Mouse (Mus musculus) heart, embryonic 16.5 days (tissue): ENCODE measurements around the gene Dnajc8. TPM values are rescaled to one million over a fixed set of nuclear protein-coding genes. Genes with fewer than 3 reads are reported as not detected.

Experiments
- ATAC-seq: fragments of 200-750 bp; cut with Nextera tagmentation; replicated peaks from 2 replicates; pipeline ENCODE4 v1.8.0; 2017; ENCODE audit warnings: moderate number of reproducible peaks; ENCODE audit not compliant: insufficient read depth, low FRiP score; ENCODE audit errors: extremely low read depth
- H3K27ac ChIP-seq: fragments of 300-500 bp; sonication (generic); 2 replicates; pipeline ENCODE4 v1.5.1; 2014; ENCODE audit warnings: mild to moderate bottlenecking, low read length, control low read depth, moderate library complexity
- H3K27me3 ChIP-seq: fragments of 300-500 bp; sonication (generic); 2 replicates; pipeline ENCODE4 v1.6.1; 2014; ENCODE audit warnings: low read length, mixed read lengths; ENCODE audit not compliant: control insufficient read depth, insufficient read depth
- H3K36me3 ChIP-seq: fragments of 300-500 bp; sonication (generic); 2 replicates; pipeline ENCODE4 v1.6.1; 2014; ENCODE audit not compliant: control insufficient read depth, insufficient read depth
- H3K4me1 ChIP-seq: fragments of 300-500 bp; sonication (generic); 2 replicates; pipeline ENCODE4 v1.6.1; 2014; ENCODE audit warnings: low read length, mixed read lengths; ENCODE audit not compliant: control insufficient read depth, insufficient read depth
- H3K4me2 ChIP-seq: fragments of 300-500 bp; sonication (generic); 2 replicates; pipeline ENCODE4 v1.6.1; 2014; ENCODE audit warnings: low read depth, mild to moderate bottlenecking, control low read depth, low read length
- H3K4me3 ChIP-seq: fragments of 300-500 bp; sonication (generic); 2 replicates; pipeline ENCODE4 v1.5.1; 2014; ENCODE audit warnings: mild to moderate bottlenecking, control low read depth, low read length
- H3K9ac ChIP-seq: fragments of 300-500 bp; sonication (generic); 2 replicates; pipeline ENCODE4 v1.6.1; 2014; ENCODE audit warnings: low read length, control low read depth
- H3K9me3 ChIP-seq: fragments of 300-500 bp; sonication (generic); replicated peaks from 2 replicates; pipeline ENCODE4 v1.6.1; 2016; ENCODE audit warnings: low read length; ENCODE audit not compliant: control insufficient read depth
- WGBS: fragments of 180-500 bp; shearing (Covaris S2); extraction: QIAGEN DNeasy Blood & Tissue Kit; methylation state at CpG from one replicate; pipeline ENCODE4 v1.1.7; 2014; 5-methylcytosine and 5-hydroxymethylcytosine counted together
- polyA plus RNA-seq: library from polyadenylated mRNA; unstranded; fragments of >200 nt; fragmentation: Nextera tagmentation; extraction: Ambion mirVana; gene quantifications from 2 replicates; pipeline ENCODE4 v1.2.1, GENCODE M21; 2015

Gene Dnajc8
- polyA plus RNA-seq: 98.5 and 117 TPM in 2 replicates

DNA sequence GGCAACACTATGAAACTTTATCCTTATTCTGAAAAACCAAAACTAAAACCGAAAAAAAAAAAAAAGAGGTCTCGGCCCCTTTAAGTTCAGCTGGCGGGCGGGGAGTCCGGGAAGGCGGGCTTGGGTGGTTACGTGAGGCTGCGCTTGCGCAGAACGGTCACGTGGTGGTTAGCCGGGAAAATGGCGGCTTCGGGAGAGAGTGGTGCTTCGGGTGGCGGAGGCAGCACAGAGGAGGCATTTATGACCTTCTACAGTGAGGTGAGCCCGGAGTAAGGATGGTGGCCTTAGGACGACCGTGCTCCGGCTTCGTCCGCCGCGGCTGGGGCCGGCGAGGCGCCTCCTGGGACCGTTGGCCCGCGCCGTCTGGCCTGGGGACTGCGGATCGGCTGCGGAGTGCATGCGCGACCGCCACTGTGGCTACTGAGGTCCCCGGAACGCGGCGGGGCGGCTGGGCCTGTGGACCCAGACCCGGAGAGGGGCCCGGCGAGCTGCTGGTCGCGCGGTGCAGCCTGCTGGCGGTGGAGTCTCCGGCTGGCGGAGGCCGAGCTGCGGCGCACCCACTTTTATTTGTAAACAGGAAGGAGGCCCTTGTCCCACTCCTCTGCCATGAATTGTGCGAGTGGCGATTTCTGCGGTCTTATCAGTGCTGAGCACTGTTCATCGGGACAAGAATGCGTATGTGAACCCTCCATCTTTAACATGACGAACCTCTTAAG, at the start of gene Dnajc8:
Gene Dnajc8 (plus strand): TSS at position 145 of the 716 bp plus-strand sequence.
- H3K27ac ChIP-seq: peak within 1 kb of the TSS; percentile 78
- no peaks in the 10 kb centered on the region for H3K27me3 ChIP-seq
- H3K9ac ChIP-seq: peak within 1 kb of the TSS; percentile 98
- peak; percentile 69 for ATAC-seq
- H3K4me2 ChIP-seq: peak within 1 kb of the TSS; percentile 69
- no peaks in the 10 kb centered on the region for H3K9me3 ChIP-seq
- WGBS: under 1% methylated on average over 60 of the region's 60 CpGs
- H3K4me1 ChIP-seq: peaks cover 31% of the 10 kb centered on the region
- H3K36me3 ChIP-seq: peaks cover 15% of the 10 kb centered on the region
- H3K4me3 ChIP-seq: peak within 1 kb of the TSS; percentile 100

DNA sequence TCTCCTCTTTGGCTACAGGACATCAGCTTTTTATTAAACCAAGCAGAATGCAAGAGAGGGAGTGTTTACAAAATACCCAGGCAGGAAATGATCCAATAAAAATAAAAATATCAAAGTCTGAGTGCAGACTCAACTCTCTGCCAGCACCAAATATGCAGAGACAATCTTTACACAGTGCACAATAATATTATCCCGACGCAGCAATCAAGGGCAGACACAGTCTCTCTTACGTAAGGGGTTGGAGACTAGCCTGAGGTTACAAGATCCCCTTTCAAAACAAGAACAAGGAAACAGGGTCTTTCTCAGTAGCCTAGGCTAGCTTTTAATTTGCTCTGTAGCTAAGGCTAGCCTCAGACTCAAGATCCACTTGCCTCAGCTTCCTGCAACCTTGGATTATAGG, 46.8 kb upstream of the Dnajc8 start:
- H3K9me3 ChIP-seq: no peaks in the 10 kb centered on the region
- no peak overlapping the region for H3K9ac ChIP-seq
- H3K27me3 ChIP-seq: no peaks in the 10 kb centered on the region
- no peak overlapping the region for H3K27ac ChIP-seq
- WGBS: 67% methylated on average over 3 of the region's 3 CpGs
- ATAC-seq: no peak
- H3K4me3 ChIP-seq: no peak overlapping the region
- H3K36me3 ChIP-seq: no peaks in the 10 kb centered on the region
- no peak overlapping the region for H3K4me2 ChIP-seq
- no peaks in the 10 kb centered on the region for H3K4me1 ChIP-seq

DNA sequence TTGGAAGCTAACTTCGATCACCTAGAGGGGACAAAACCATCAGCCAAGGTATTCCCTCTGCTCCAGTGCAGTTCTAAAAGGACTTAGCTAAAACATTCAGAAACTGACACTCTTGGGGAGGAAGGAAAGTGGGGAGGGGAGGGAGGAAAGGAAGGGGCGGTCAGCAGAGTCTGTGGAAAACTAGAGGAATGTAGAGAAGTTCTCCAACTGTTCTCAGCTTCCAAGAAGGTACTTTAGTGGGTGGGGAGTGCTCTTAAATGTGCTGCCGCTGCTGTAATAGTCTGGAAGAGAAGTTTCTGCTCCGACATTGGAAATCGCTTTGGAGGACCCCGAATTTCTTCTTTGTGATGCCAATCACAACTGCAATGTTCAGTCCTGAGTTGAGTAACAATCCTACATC, 46.4 kb upstream of the Dnajc8 start:
- ATAC-seq: no peak

DNA sequence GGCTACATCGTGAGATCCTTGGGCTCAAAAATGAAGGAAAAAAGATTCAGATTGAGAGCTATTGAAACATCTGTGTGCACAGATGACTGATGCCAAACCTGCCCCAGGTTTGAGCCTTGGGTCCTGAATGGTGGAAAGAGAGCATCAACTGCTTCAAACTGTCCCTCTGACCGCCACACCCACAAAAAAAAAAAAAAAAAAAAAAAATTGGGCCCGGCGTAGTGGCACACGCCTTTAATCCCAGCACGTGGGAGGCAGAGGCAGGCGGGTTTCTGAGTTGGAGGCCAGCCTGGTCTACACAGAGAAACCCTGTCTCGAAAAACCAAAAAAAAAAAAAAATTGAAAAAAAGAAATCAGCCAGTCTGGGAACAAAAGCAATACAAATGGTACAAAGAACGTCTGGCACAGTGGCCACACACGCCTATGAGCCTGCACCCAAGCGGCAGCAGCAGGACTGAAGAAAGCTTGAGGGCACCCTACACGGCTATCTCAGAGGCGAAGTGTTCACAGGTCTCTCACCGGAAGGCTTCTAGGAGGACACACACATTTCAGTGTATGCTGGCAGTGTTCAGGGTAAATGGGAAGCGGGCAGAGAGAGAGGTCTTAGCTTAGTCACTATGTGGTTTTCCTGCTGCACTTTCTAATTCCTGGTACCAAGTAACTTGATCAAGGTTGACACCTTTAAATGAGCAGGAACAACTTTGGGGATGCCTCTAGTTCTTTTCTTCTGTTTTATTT, 44.9 kb upstream of the Dnajc8 start:
- no peaks in the 10 kb centered on the region for H3K27me3 ChIP-seq
- H3K4me2 ChIP-seq: no peak overlapping the region
- H3K27ac ChIP-seq: no peak overlapping the region
- H3K4me3 ChIP-seq: no peak overlapping the region
- no peak for ATAC-seq
- H3K36me3 ChIP-seq: no peaks in the 10 kb centered on the region
- WGBS: 86% methylated on average over 15 of the region's 15 CpGs
- no peaks in the 10 kb centered on the region for H3K9me3 ChIP-seq
- H3K4me1 ChIP-seq: no peaks in the 10 kb centered on the region
- H3K9ac ChIP-seq: no peak overlapping the region

More for the DNA sequence above, 46.4 kb upstream of the Dnajc8 start:
- Histone ChIP-seq H3K4me1 (no peaks in the 10 kb centered on the region), H3K27ac (no peak overlapping the region), H3K27me3 (no peaks in the 10 kb centered on the region), H3K4me3 (no peak overlapping the region), H3K9me3 (no peaks in the 10 kb centered on the region), H3K36me3 (no peaks in the 10 kb centered on the region), H3K4me2 (no peak overlapping the region), H3K9ac (no peak overlapping the region)
- WGBS: 53% methylated on average over 6 of the region's 6 CpGs

DNA sequence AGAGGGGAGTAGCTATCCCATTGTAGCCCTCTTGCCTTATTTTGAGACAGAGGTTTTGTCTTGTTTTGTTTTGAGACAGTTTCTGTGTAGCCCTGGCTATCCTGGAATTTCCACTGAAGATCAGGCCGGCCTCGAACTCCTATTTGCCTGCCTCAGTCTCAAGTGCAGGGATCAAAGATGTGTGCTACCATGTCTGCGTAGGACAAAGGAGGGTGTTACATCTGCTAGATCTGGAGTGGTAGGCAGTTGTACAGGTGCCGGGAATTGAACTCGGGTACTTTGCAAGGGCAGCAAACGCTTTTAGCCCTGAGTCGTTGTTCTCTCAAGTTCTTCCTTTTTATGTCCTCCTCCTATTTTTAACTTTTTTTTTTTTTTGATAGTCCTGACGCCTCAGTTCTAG, 44.3 kb upstream of the Dnajc8 start:
- WGBS: 87% methylated on average over 8 of the region's 8 CpGs
- Histone ChIP-seq H3K4me1 (no peaks in the 10 kb centered on the region), H3K9me3 (no peaks in the 10 kb centered on the region)

DNA sequence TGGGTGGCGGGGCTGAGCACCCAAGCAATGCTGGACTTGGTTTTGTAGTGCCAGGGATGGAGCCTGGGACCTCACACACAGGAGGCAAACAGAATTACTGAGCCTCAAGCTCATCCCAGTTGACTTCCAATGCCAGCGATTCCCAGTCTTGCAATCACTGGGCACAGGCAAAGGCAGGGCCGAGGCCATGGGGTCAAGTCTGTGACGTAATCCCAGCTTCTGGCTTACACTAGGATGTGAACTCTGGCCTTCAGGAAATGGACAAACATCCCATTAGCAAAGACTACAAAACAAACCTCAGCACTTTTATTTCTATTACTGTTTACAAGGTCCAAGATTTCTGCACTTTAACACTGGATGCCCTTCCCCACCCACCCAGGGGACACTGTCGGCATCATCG, 43.6 kb upstream of the Dnajc8 start:
- no peaks in the 10 kb centered on the region for H3K27me3 ChIP-seq
- no peaks in the 10 kb centered on the region for H3K9me3 ChIP-seq
- no peak overlapping the region for H3K4me3 ChIP-seq
- WGBS: 76% methylated on average over 6 of the region's 6 CpGs
- no peak overlapping the region for H3K4me2 ChIP-seq
- H3K36me3 ChIP-seq: peaks cover under 1% of the 10 kb centered on the region; the same call in 1 of the 2 replicates
- H3K27ac ChIP-seq: no peak overlapping the region
- ATAC-seq: no peak
- H3K4me1 ChIP-seq: no peaks in the 10 kb centered on the region
- H3K9ac ChIP-seq: no peak overlapping the region

More for the DNA sequence above, 44.3 kb upstream of the Dnajc8 start:
- Histone ChIP-seq H3K9ac (no peak overlapping the region), H3K27ac (no peak overlapping the region), H3K36me3 (no peaks in the 10 kb centered on the region), H3K4me2 (no peak overlapping the region), H3K27me3 (no peaks in the 10 kb centered on the region), H3K4me3 (no peak overlapping the region)
- ATAC-seq: no peak

DNA sequence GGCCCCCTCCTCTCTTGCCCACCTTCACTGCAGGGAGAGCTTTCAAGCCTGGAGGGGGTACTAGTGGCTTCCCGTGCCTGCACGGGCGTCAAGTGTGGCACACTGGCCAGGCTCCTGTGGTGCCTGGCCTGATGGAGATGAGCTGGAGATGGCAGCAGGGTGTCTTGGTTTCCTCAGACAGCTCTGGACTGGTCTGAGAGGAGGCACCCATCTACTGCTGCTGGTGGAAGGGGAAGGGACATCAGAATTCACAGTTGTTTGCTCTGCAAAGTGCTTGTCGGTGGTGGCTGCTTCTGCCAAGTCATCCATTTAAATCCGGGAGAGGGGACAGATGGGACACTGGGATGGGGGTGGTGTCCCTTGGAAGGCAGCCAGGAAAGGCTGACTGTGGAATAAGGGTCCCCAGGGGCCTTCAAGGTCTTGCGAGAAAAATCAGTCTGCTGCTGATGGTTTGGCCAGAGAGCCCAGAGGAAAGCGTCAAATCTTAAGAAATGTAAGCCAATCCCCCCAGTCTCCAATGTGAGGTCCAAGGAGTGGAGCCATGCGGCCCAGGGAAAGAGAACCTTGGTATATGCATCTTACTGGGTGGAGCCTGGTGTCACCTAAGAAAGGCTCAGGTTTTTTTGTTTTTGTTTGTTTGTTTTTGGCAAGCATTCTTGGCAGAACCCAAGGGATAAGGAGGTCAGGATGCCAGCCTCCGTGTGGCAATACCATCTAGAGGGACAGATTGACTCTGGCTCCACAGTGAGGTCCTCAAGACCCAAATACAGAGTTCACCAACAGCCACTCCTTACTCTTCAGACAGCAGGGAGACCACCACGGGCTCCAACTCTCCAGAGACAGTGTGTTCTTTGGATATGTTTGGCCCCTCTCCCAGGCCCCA, 42.9 kb upstream of the Dnajc8 start:
- H3K36me3 ChIP-seq: peaks cover 4% of the 10 kb centered on the region; the same call in 1 of the 2 replicates
- H3K4me2 ChIP-seq: no peak overlapping the region
- no peak overlapping the region for H3K27ac ChIP-seq
- no peak overlapping the region for H3K4me3 ChIP-seq
- no peaks in the 10 kb centered on the region for H3K27me3 ChIP-seq
- WGBS: 53% methylated on average over 10 of the region's 10 CpGs
- no peaks in the 10 kb centered on the region for H3K4me1 ChIP-seq
- no peak overlapping the region for H3K9ac ChIP-seq
- no peaks in the 10 kb centered on the region for H3K9me3 ChIP-seq
- no peak for ATAC-seq

DNA sequence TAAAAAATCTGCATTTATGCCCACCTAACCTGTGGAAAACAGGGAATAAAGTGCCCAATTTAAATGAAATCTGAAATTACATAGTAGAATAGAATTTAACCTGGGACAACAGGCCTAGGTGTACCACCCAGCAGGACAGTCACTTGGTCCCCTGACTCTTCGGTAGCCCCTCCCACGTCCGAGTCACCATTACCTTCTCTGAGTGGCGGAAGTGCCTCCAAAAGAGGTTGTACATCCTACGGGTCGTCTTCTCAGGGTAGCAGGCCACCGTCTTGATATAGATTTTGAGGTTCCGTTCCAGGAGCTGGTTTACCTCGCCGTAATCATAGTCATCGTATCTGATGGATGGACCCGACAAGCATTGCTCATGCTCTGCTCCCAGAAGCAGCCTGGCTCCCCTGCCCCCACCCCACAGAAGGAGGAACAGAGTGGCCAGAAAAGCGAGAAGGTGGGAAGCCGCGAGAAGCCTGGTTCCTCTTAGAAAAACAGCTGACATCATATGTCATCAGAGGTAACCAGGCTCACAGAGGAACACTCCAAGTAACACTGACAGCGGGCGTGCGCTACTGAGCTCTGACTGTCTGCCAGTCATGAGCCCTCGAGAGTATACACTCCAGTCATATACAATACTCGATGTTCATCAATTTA, 41.0 kb upstream of the Dnajc8 start:
- 79% methylated on average over 20 of the region's 20 CpGs for WGBS
- H3K4me2 ChIP-seq: no peak overlapping the region
- H3K27me3 ChIP-seq: no peaks in the 10 kb centered on the region
- H3K36me3 ChIP-seq: peaks cover 4% of the 10 kb centered on the region; the same call in 1 of the 2 replicates
- H3K27ac ChIP-seq: no peak overlapping the region
- H3K9ac ChIP-seq: no peak overlapping the region
- no peak overlapping the region for H3K4me3 ChIP-seq
- no peaks in the 10 kb centered on the region for H3K4me1 ChIP-seq
- H3K9me3 ChIP-seq: no peaks in the 10 kb centered on the region
- no peak for ATAC-seq
